Mouse (Mus musculus) midbrain, postnatal 0 days (tissue): ENCODE measurements around the gene Ints12. TPM values are rescaled to one million over a fixed set of nuclear protein-coding genes. Genes with fewer than 3 reads are reported as not detected.
A peak's percentile ranks its signal among the peaks of the same experiment; 100 is the strongest.

ENCODE experiments used
- ATAC-seq: fragments of 200-750 bp; cut with Nextera tagmentation; 2 replicates; pipeline ENCODE4 v1.8.0; 2017; ENCODE audit warnings: moderate number of reproducible peaks, mild to moderate bottlenecking, moderate TSS enrichment, moderate library complexity; ENCODE audit not compliant: low FRiP score
- DNase-seq: peaks from one replicate; pipeline ENCODE4 v3.0.0-alpha.2; 2015; ENCODE audit warnings: low spot score
- H3K27ac ChIP-seq: fragments of 300-500 bp; sonication (generic); 2 replicates; pipeline ENCODE4 v1.5.1; 2014; ENCODE audit warnings: low read depth, mild to moderate bottlenecking, low read length, mixed read lengths
- H3K27me3 ChIP-seq: fragments of 300-500 bp; sonication (generic); 2 replicates; pipeline ENCODE4 v1.6.1; 2014; ENCODE audit warnings: low read length, control low read depth, mixed read lengths; ENCODE audit not compliant: insufficient read depth
- H3K36me3 ChIP-seq: fragments of 300-500 bp; sonication (generic); 2 replicates; pipeline ENCODE4 v1.6.1; 2014; ENCODE audit warnings: low read length, control low read depth, mixed read lengths; ENCODE audit not compliant: insufficient read depth
- H3K4me1 ChIP-seq: fragments of 300-500 bp; sonication (generic); 2 replicates; pipeline ENCODE4 v1.6.1; 2014; ENCODE audit warnings: mild to moderate bottlenecking, control low read depth, antibody characterized with exemption, low read length, mixed read lengths; ENCODE audit not compliant: insufficient read depth
- H3K4me2 ChIP-seq: fragments of 300-500 bp; sonication (generic); 2 replicates; pipeline ENCODE4 v1.6.1; 2014; ENCODE audit warnings: low read depth, mild to moderate bottlenecking, low read length, mixed read lengths; ENCODE audit not compliant: poor library complexity, severe bottlenecking
- H3K4me3 ChIP-seq: fragments of 300-500 bp; sonication (generic); 2 replicates; pipeline ENCODE4 v1.5.1; 2014; ENCODE audit warnings: low read depth, mild to moderate bottlenecking, low read length, moderate library complexity
- H3K9ac ChIP-seq: fragments of 300-500 bp; sonication (generic); replicated peaks from 2 replicates; pipeline ENCODE4 v1.6.1; 2014; ENCODE audit warnings: mild to moderate bottlenecking, low read length, moderate library complexity, mixed read lengths; ENCODE audit not compliant: poor library complexity, severe bottlenecking
- H3K9me3 ChIP-seq: fragments of 300-500 bp; sonication (generic); 2 replicates; pipeline ENCODE4 v1.6.1; 2016; ENCODE audit warnings: low read length, control low read depth
- CTCF ChIP-seq: IDR thresholded peaks from 2 replicates; pipeline ENCODE4 v1.5.1; 2016; ENCODE audit warnings: antibody characterized with exemption, mild to moderate bottlenecking
- WGBS: fragments of 180-500 bp; shearing (Covaris S2); extraction: QIAGEN DNeasy Blood & Tissue Kit; methylation state at CpG from one replicate; pipeline ENCODE4 v1.1.7; 2014; 5-methylcytosine and 5-hydroxymethylcytosine counted together
- polyA plus RNA-seq: library from polyadenylated mRNA; unstranded; fragments of >200 nt; fragmentation: Nextera tagmentation; extraction: Ambion mirVana; gene quantifications from 2 replicates; pipeline ENCODE4 v1.2.1, GENCODE M21; 2015
- total RNA-seq: library from RNA; depleted of rRNA; stranded (reverse); fragments of >200 nt; gene quantifications from 2 replicates; pipeline ENCODE4 v1.2.3, GENCODE M21; 2014; rRNA removed

The Ints12 gene
- total RNA-seq (9.0 and 15.4 TPM in 2 replicates), polyA plus RNA-seq (11.3 and 12.0 TPM in 2 replicates)

- Histone ChIP-seq H3K4me1 (peaks cover 7% of the 10 kb centered on the region; the same call in 1 of the 2 replicates), H3K4me2 (peak within 1 kb of the TSS; percentile 79), H3K4me3 (peak within 1 kb of the TSS; percentile 99), H3K27me3 (no peaks in the 10 kb centered on the region), H3K27ac (peak within 1 kb of the TSS; percentile 94), H3K36me3 (no peaks in the 10 kb centered on the region), H3K9ac (peak within 1 kb of the TSS; percentile 90), H3K9me3 (no peaks in the 10 kb centered on the region)
- under 1% methylated on average over 52 of the region's 53 CpGs for WGBS
- TF ChIP-seq CTCF: no peak
- peak; percentile 99 for ATAC-seq
- DNase-seq: peak; percentile 98
These were observed at the start of gene Ints12, which contains the start of gene Gstcd for GRCm38 (mm10) chr3:133091664-133092273. Gene Ints12 (plus strand): TSS chr3:133091840. Gene Gstcd (minus strand): TSS chr3:133092033.

DNA sequence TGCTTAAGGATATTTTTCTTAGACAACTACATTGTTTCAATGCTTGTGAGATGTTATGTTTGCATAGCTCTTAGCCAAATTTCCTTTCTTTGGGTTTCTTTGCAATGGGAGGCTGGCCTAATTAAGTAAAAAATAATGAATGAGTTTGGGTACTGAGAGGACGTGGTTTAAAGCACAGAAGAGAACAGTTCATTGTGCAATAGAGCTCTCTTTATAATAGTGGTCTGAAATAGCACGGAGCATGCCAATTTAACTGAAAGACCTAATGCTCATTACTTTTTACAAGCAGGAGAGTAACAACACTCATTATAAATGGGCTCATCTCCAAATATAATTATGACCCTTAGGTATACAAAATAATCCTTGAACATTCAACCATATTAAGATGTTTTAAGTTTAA is 39.6 kb upstream of the Ints12 start:
- Histone ChIP-seq H3K27me3 (no peaks in the 10 kb centered on the region), H3K36me3 (0 out of 2 replicates have a peak, but pooled peaks cover 3% of the 10 kb centered on the region), H3K9me3 (no peaks in the 10 kb centered on the region), H3K4me3 (no peak overlapping the region), H3K4me1 (no peaks in the 10 kb centered on the region), H3K9ac (no peak overlapping the region), H3K27ac (no peak overlapping the region), H3K4me2 (no peak overlapping the region)
- TF ChIP-seq CTCF: no peak
- no peak for DNase-seq
- 60% methylated on average over 2 of the region's 2 CpGs for WGBS
- ATAC-seq: no peak

GRCm38 (mm10) chr3:133075560-133075959 is 16.1 kb upstream of the Ints12 start:
- H3K9ac ChIP-seq: no peak overlapping the region
- TF ChIP-seq CTCF: no peak
- no peaks in the 10 kb centered on the region for H3K9me3 ChIP-seq
- ATAC-seq (no peak), DNase-seq (no peak)
- no peaks in the 10 kb centered on the region for H3K27me3 ChIP-seq
- H3K36me3 ChIP-seq: 0 out of 2 replicates have a peak, but pooled peaks cover 2% of the 10 kb centered on the region
- 94% methylated on average over 10 of the region's 10 CpGs for WGBS
- H3K4me1 ChIP-seq: no peaks in the 10 kb centered on the region
- no peak overlapping the region for H3K4me3 ChIP-seq
- no peak overlapping the region for H3K27ac ChIP-seq
- no peak overlapping the region for H3K4me2 ChIP-seq

- ATAC-seq: no peak
- WGBS: 87% methylated on average over 5 of the region's 5 CpGs
- no peak for DNase-seq
These were observed 8.9 kb upstream of the Ints12 start for GRCm38 (mm10) chr3:133082736-133083135.

GRCm38 (mm10) chr3:133085858-133086257 is 5.8 kb upstream of the Ints12 start:
- TF ChIP-seq CTCF: peak; percentile 77
- H3K27me3 ChIP-seq: no peaks in the 10 kb centered on the region
- no peak overlapping the region for H3K9ac ChIP-seq
- H3K4me2 ChIP-seq: no peak overlapping the region
- no peak overlapping the region for H3K27ac ChIP-seq
- H3K4me1 ChIP-seq: peaks cover 4% of the 10 kb centered on the region; the same call in 1 of the 2 replicates
- no peaks in the 10 kb centered on the region for H3K9me3 ChIP-seq
- no peak overlapping the region for H3K4me3 ChIP-seq
- DNase-seq (peak; percentile 74), ATAC-seq (peak; percentile 69)
- 62% methylated on average over 3 of the region's 3 CpGs for WGBS
- peaks cover 17% of the 10 kb centered on the region for H3K36me3 ChIP-seq

More at GRCm38 (mm10) chr3:133082736-133083135, 8.9 kb upstream of the Ints12 start:
- Histone ChIP-seq H3K9me3 (no peaks in the 10 kb centered on the region), H3K4me2 (no peak overlapping the region), H3K4me1 (no peaks in the 10 kb centered on the region), H3K36me3 (peaks cover 17% of the 10 kb centered on the region), H3K4me3 (no peak overlapping the region), H3K9ac (no peak overlapping the region), H3K27ac (no peak overlapping the region), H3K27me3 (no peaks in the 10 kb centered on the region)
- no peak for TF ChIP-seq CTCF
